Mouse (Mus musculus) gastrocnemius, postnatal 14 days (tissue): ENCODE data around the gene Mtfmt. TPM values are rescaled to one million over a fixed set of nuclear protein-coding genes. Genes with fewer than 3 reads are reported as not detected.

Experiments
- DNase-seq: peaks from one replicate; pipeline ENCODE4 v3.0.0; 2021; ENCODE audit warnings: mixed read lengths
- intact Hi-C: fragments of 180-260 bp; cut with DNase I; formaldehyde crosslinking; loops from one replicate; pipeline ENCODE4 v1.15.1; 2025; ENCODE audit warnings: low total_unique reads
- total RNA-seq, 2 experiments: library from RNA; stranded (reverse); gene quantifications; 2 replicates each; pipeline ENCODE4 v1.2.3; 2021

Mtfmt gene
- total RNA-seq, 2 experiments from 2014 or later: 4.7 to 5.9 TPM

- intact Hi-C loops: no loop called here
- no peak for DNase-seq
Observed at GRCm38 (mm10) chr9:65480071-65480470, 44.5 kb downstream of the Mtfmt start.

GRCm38 (mm10) chr9:65491476-65491875, 55.9 kb downstream of the Mtfmt start:
- intact Hi-C loops: no loop called here
- no peak for DNase-seq

GRCm38 (mm10) chr9:65492351-65492750, 56.8 kb downstream of the Mtfmt start:
- intact Hi-C loops: no loop called here

GRCm38 (mm10) chr9:65492851-65493250, 57.3 kb downstream of the Mtfmt start:
- intact Hi-C loops: no loop called here
- no peak for DNase-seq

More at GRCm38 (mm10) chr9:65492351-65492750, 56.8 kb downstream of the Mtfmt start:
- DNase-seq: no peak

- intact Hi-C loops: no loop called here
- no peak for DNase-seq
Observed at GRCm38 (mm10) chr9:65502146-65502545, 66.6 kb downstream of the Mtfmt start.

Other genes starting within 250 kb of the Mtfmt start
- gene Parp16, start 240.4 kb upstream of the Mtfmt start, total RNA-seq: 1 to 10 TPM; 4.9 to 5.4 TPM
- gene Cilp, start 170.6 kb upstream of the Mtfmt start, total RNA-seq: 100 to 1,000 TPM in 1 of 2 experiments, 10 to 100 TPM in 1; 63.1 to 122 TPM
- gene Clpx, start 141.5 kb upstream of the Mtfmt start, total RNA-seq: 10 to 100 TPM; 56.9 to 75.9 TPM
- 10 to 100 TPM in 1 of 2 experiments, 1 to 10 TPM in 1; 9.1 to 13.2 TPM for gene Pdcd7, start 89.7 kb upstream of the Mtfmt start, total RNA-seq
- gene Ubap1l, start 74.7 kb upstream of the Mtfmt start, total RNA-seq: under 1 TPM; 0.14 to 0.38 TPM
- 10 to 100 TPM in 1 of 2 experiments, 1 to 10 TPM in 1; 5.5 to 10.2 TPM for gene Kbtbd13, start 44.1 kb upstream of the Mtfmt start, total RNA-seq
- gene Rasl12, start 37.3 kb upstream of the Mtfmt start, total RNA-seq: 1 to 10 TPM; 6.7 to 7.7 TPM
- gene Slc51b, start 12.8 kb upstream of the Mtfmt start, total RNA-seq: not detected
- gene Spg21, start 25.2 kb downstream of the Mtfmt start, total RNA-seq: 10 to 100 TPM; 23.8 to 29.2 TPM
- not detected for gene Ankdd1a, start 84.4 kb downstream of the Mtfmt start, total RNA-seq
- gene Plekho2, start 144.3 kb downstream of the Mtfmt start, total RNA-seq: 10 to 100 TPM in 1 of 2 experiments, 1 to 10 TPM in 1; 8.3 to 10.7 TPM
- gene Pif1, start 151.4 kb downstream of the Mtfmt start, total RNA-seq: under 1 TPM; 0.44 to 0.57 TPM
- gene Rbpms2, start 193.9 kb downstream of the Mtfmt start, total RNA-seq: 1 to 10 TPM; 2.2 to 2.6 TPM
- 100 to 1,000 TPM; 258 to 262 TPM for gene Oaz2, start 232.2 kb downstream of the Mtfmt start, total RNA-seq